Mouse (Mus musculus): ENCODE results near the gene Atp5s.

Gene Atp5s

GRCm38 (mm10) chr12:69781935-69782650 lies 57.3 kb downstream of the Atp5s start:
- DNase-seq: peak; percentile 91

- peak; percentile 67 for DNase-seq
These were observed 58.7 kb downstream of the Atp5s start for GRCm38 (mm10) chr12:69783247-69784025.

DNA sequence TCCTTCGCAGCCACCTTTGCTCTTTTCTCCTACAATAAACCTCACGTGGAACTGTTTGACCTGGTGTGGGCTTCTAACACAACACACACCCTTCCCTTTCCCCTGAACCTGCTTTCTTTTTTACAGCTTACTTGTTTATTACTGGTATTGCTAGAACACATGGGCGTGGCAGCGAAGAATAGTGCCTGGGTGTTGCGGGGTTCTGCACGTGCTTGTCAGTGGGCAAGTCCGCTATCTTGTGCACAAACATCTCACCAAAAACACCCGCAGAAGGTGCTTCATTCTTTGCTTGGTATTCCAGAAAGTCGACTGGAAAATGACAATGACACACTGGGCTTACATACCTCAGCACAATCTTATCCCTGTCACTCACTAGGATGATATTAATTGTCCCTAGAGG lies 60.7 kb downstream of the Atp5s start:
- DNase-seq: no peak

- peak; percentile 39 for DNase-seq
These were observed 63.6 kb downstream of the Atp5s start for GRCm38 (mm10) chr12:69788380-69788779.

GRCm38 (mm10) chr12:69789766-69790529 lies 65.2 kb downstream of the Atp5s start:
- DNase-seq: peak; percentile 51

DNA sequence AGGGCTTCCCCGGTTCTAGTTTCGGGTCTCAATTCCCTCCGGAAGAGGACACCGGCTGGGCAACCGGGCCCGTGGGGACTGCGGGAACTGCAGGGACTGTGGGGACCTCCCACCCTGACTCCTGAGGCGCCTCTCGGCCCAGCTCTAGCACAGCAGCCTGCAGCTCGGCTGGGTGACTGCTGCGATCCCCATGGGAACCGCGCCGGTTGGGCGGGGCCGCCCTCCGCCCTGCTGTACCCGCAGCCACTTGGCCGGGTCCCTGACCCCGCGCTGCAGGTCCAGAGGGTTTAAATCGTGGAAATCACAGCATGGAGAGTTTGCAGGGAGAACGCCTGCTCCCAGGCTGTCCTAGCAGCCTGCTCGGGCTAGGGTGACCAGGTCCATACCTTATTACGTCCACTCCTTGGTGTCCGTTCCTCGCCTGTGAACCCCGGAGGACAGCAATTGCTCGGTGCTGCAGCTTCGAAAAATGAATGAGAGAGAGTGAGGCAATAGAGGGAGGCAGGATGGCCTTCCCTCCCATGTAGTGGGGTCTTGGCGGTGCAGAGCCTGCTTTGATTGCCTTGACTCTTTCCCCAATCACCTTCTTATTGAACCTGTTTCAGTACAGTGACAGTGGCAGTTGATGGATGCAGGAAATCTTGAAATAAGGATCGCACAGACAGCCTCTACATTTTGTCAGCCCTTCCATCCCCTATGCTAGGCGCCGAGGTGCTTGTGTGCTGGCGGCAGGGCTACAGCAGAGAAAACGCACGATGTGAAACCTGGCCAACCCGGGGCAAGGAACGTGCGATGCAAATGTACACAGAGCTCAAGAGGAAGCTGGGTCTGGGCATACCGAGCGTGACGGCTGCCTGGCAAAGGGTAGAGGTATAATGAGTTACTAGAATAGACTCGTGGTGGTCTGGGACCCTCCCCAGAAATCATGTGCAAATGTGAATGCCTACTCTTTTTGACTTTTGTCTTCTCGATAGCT lies 66.1 kb downstream of the Atp5s start, which contains the start of gene Cdkl1:
TSS of gene Cdkl1 (minus strand) at position 738 of the 976 bp plus-strand sequence.
- DNase-seq: peak; percentile 89
